Mouse (Mus musculus): ENCODE results near the gene Ap1g2. TPM values are rescaled to one million over a fixed set of nuclear protein-coding genes. Genes with fewer than 3 reads are reported as not detected.

Gene Ap1g2
- polyA plus RNA-seq, 1 experiment from 2014 or later, result 18.5 TPM

DNA sequence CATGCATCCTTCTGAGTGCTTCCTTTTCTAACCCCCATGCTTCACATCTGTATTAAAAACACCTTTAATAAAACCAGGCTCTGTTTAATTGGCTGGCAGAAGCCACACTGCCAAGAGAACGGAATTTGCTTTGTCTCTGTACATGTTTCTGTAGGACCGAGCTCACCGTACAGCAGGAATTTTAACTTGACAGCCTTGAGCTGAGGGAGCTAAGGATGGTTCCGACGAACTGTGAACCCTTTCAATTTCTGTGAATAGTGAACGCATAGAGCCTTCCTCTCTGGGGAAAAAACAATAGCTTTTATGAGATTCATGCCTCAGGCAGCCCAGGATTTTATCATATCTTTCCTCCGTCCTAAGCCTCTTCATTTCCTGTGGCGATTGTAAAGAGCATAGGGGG, 16.0 kb upstream of the Ap1g2 start:
- Histone ChIP-seq H3K4me1 (peaks cover 11% of the 10 kb centered on the region), H3K36me3 (replicated peaks) (no peaks in the 10 kb centered on the region), H3K4me3 (peak overlapping the region; percentile 19; the same call in 1 of the 2 replicates), H3K27ac (no peak overlapping the region), H3K9me3 (no peaks in the 10 kb centered on the region), H3K27me3 (ENCODE audit: poor library complexity, severe bottlenecking) (peaks cover 17% of the 10 kb centered on the region)
- 67% methylated on average over 8 of the region's 8 CpGs for WGBS
- DNase-seq (ENCODE audit: extremely low spot score, low spot score), result no peak

DNA sequence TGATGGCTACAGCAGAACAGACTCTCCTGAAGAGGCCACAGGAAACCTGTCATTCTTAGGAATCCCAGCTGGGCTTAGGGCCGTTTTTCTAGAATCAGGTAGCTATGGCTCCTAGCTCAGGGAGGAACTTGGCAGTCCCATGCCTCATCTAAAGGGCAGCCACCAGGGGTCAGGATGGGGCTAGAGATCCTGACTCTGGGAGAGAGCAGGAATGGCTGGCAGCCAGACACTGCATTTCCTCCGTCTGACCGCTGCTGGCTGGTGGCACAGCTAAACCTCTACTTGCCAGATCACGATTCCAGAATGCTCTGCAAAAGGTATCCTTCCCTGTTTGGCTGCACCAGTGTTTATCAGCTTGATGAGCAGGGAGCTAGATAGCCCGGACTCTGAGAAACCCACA, 15.6 kb upstream of the Ap1g2 start:
- peak; percentile 75 for DNase-seq (ENCODE audit: extremely low spot score, low spot score)
- 16% methylated on average over 5 of the region's 5 CpGs for WGBS
- Histone ChIP-seq H3K27ac (no peak overlapping the region), H3K9me3 (no peaks in the 10 kb centered on the region), H3K4me3 (peak overlapping the region; percentile 19; the same call in 1 of the 2 replicates), H3K36me3 (replicated peaks) (no peaks in the 10 kb centered on the region), H3K27me3 (ENCODE audit: poor library complexity, severe bottlenecking) (peaks cover 21% of the 10 kb centered on the region), H3K4me1 (peaks cover 13% of the 10 kb centered on the region)

DNA sequence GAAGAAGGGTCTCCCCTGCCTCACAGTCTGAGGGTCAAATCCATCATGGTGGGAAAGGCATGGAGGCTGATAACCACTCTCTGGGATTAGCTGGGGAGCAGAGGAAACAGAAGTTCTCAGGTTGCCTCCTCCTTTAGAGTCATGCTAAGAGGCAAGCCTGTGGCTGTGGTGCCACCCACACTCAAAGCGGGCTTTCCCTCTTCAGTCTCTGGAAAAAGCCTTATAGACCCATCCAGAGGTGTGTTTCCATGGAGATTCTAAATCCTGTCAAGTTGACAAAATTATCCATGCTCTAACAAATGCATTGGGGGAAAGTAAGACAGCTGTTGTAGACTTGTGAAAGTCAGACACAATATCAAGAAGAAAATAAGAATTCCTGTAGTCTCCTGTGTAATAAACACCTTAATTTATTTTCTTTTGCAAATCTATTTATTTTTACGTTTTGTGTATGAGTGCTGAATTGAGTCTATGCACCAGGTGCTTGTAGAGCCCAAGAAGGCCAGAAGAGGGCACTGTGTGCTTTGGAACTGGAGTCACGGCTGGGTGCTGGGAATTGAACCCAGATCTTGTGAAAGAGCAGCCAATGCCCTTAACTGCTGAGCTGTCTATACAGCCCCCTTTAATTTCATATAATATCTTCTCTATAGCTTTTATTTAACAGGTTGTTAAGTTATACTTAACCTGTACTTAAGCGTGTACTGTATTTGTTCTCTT, 13.2 kb upstream of the Ap1g2 start:
- Histone ChIP-seq H3K27me3 (ENCODE audit: poor library complexity, severe bottlenecking) (peaks cover 45% of the 10 kb centered on the region), H3K4me3 (no peak overlapping the region), H3K4me1 (peaks cover 36% of the 10 kb centered on the region), H3K27ac (no peak overlapping the region), H3K9me3 (no peaks in the 10 kb centered on the region), H3K36me3 (replicated peaks) (no peaks in the 10 kb centered on the region)
- no peak for DNase-seq (ENCODE audit: extremely low spot score, low spot score)
- 71% methylated on average over 4 of the region's 4 CpGs for WGBS

DNA sequence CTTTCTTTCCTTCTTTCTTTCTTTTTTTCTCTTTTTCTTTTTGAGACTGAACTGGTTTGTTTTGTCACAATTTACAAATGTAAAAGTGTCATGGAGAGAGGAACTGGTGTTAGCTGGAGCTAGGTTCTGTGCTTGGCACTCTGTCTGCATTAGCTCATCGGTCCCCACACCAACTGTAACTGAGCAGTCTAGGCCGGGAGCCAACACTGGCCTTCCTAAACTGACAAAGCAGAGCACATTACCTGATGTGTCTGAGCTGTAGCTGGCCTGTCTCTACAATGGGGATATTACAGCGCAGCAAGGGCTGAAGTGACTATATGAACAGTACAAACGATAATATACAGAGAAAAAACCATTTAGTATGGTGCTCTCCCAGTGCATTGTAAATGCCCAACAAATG, 12.5 kb upstream of the Ap1g2 start:
- no peak for DNase-seq (ENCODE audit: extremely low spot score, low spot score)
- 85% methylated on average over 4 of the region's 4 CpGs for WGBS
- no peaks in the 10 kb centered on the region for H3K36me3 ChIP-seq (replicated peaks)
- H3K4me3 ChIP-seq, result no peak overlapping the region
- H3K27ac ChIP-seq, result no peak overlapping the region
- H3K4me1 ChIP-seq, result peaks cover 44% of the 10 kb centered on the region
- H3K27me3 ChIP-seq (ENCODE audit: poor library complexity, severe bottlenecking), result peaks cover 52% of the 10 kb centered on the region
- no peaks in the 10 kb centered on the region for H3K9me3 ChIP-seq

DNA sequence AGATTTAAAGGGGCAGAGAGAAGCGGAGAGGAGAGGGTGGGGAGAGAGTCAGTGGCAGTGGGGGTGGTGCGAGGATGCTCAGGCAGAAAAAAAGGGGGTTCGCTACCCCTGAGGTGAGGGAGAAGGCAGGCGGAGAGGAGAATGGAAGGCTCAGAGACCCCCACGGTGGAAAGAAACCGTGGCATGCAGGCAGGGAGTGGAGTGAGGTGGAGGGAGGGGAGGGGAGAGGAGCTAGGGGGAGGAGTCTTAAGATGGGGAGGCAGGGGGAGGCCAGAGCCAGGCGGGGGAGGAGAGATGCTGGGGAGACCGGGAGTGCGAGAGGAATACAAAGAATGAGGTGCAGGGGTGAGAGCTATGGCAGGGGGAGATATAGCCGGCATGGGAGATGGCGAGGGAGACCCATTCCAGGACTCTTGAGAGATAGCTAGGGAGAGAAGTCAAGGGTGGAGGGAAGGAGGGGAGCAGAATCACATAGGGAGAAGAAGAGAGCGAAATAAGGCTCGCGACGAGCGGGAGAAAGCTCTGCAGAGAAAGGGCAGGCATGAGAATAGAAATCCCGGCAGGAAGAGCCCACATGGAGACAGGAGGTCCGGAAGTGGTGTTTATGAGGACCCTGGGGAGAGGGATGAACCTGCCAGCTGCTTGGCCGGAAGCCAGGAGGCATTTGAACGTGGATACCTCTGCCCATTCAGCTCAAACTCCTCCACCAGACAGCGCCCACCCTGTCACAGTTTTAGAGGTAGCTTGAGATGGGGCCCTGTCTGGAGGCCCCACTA, 10.2 kb upstream of the Ap1g2 start, which contains the start of gene Jph4:
Gene Jph4, minus strand, starts transcription at position 511 of the 776 bp plus-strand sequence.
- peak within 1 kb of the TSS; percentile 76 for H3K4me3 ChIP-seq
- H3K36me3 ChIP-seq (replicated peaks), result no peaks in the 10 kb centered on the region
- H3K27ac ChIP-seq, result peak within 1 kb of the TSS; percentile 84
- H3K27me3 ChIP-seq (ENCODE audit: poor library complexity, severe bottlenecking), result peaks cover 70% of the 10 kb centered on the region
- DNase-seq (ENCODE audit: extremely low spot score, low spot score), result no peak
- WGBS, result 4% methylated on average over 21 of the region's 21 CpGs
- H3K9me3 ChIP-seq, result no peaks in the 10 kb centered on the region
- H3K4me1 ChIP-seq, result peaks cover 38% of the 10 kb centered on the region

DNA sequence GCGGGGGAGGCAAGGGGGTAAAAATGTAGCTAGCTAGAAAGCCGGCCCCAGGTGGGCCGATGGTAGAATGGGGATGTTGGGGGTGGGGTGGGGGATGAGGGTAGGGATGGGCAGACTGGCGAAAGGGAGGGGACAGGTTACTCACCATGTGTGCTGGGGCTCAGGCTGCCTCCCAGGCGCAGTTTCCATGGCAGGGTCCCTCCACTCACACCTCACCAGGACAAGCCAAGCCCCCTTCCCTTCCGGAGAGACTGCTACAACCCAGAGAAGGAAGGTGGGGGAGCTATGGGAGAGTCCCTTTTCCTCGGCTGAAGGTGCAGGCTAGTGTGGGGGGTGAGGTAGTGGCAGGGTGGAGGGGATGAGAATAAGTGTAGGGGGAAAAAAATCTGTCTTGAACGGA, 9.5 kb upstream of the Ap1g2 start:
- H3K27me3 ChIP-seq (ENCODE audit: poor library complexity, severe bottlenecking), result peaks cover 78% of the 10 kb centered on the region
- under 1% methylated on average over 8 of the region's 8 CpGs for WGBS
- no peak for DNase-seq (ENCODE audit: extremely low spot score, low spot score)

DNA sequence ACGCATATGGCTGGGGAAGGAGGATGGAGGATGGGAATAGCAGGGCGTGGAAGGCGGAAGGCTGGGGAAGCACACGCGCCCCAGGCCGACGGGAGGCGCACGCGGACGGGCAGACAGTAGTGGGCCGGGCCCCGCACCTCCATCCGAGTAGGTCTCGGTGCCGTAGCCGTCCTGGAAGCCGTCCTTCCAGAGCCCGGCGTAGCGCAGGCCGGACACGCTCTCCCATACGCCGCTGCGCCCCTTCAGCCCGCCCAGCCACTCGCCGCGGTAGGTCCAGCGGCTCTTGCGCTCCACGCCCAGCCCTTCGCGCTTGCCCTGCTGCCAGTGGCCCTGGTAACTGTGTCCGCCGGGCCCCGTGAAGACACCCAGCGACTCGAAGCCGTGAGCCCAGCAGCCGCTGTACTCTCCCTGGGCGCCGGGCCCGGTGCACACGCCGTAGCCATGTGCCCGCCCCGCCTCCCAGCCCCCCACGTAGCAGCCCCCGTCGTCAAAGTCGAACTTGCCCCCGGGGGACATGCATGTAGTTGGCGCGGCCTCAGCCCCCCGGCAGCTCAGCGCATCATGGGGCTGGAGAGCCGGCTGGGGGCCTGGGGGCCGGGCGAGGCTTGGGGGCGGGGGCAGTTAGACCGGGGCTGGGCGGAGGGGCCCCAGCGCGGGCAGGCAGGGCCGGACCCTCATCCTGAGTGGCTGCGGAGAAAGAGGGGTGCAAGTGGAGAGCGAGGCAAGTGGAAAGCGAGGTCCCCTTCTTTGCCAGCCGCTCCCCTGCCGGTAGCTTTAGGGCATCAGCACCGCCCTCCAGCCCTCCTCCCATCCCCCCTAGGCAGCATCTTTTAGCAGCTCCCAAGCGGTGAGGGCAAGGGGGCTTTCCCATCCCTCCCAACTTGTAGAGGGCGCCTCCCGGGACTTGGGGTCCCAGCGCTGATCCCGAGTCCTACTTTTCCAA, 8.6 kb upstream of the Ap1g2 start:
- Histone ChIP-seq H3K4me3 (peak overlapping the region; percentile 76), H3K9me3 (no peaks in the 10 kb centered on the region), H3K4me1 (peaks cover 43% of the 10 kb centered on the region), H3K27me3 (ENCODE audit: poor library complexity, severe bottlenecking) (peaks cover 86% of the 10 kb centered on the region), H3K27ac (peak overlapping the region; percentile 84), H3K36me3 (replicated peaks) (no peaks in the 10 kb centered on the region)
- WGBS, result under 1% methylated on average over 78 of the region's 78 CpGs
- DNase-seq (ENCODE audit: extremely low spot score, low spot score), result no peak

More for the DNA sequence above, 9.5 kb upstream of the Ap1g2 start:
- no peaks in the 10 kb centered on the region for H3K36me3 ChIP-seq (replicated peaks)
- peaks cover 38% of the 10 kb centered on the region for H3K4me1 ChIP-seq
- peak overlapping the region; percentile 84 for H3K27ac ChIP-seq
- H3K9me3 ChIP-seq, result no peaks in the 10 kb centered on the region
- peak overlapping the region; percentile 76 for H3K4me3 ChIP-seq

DNA sequence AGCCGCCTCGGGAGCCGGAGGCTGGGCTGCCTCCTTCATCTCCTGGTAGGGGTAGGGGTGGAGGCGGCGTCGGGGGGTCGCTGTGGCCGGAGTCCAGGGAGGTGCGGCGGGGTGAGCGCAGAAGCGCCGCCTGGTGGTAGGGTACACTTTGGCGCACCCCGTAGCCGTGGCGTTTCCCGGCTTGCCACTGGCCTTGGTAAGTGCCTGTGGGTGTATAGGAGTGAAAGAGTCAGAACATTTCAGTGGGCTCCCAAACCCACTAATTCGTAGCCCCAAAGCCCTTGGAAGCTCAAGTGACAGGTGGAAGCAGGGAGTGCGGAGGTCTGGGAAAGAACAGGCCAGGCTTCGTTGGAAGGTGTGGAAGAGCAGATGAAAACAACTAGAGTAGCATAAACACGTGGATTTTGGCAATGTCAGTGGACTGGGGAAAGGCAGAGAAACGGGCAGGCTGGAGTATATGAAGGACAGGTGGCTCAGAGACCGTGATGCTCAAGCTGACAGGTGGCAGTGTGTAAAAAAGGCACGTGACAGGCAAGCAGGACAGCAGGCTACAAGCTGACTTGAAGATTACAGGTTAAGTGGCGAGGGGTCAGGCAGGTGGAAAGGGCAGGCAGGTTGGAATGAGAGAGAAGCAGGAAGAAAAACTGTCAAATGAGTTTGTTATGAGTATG, 7.7 kb upstream of the Ap1g2 start:
- Histone ChIP-seq H3K4me1 (peaks cover 52% of the 10 kb centered on the region), H3K27ac (no peak overlapping the region), H3K9me3 (no peaks in the 10 kb centered on the region), H3K4me3 (peak overlapping the region; percentile 76), H3K36me3 (replicated peaks) (no peaks in the 10 kb centered on the region), H3K27me3 (ENCODE audit: poor library complexity, severe bottlenecking) (peaks cover 95% of the 10 kb centered on the region)
- 12% methylated on average over 26 of the region's 26 CpGs for WGBS
- no peak for DNase-seq (ENCODE audit: extremely low spot score, low spot score)

DNA sequence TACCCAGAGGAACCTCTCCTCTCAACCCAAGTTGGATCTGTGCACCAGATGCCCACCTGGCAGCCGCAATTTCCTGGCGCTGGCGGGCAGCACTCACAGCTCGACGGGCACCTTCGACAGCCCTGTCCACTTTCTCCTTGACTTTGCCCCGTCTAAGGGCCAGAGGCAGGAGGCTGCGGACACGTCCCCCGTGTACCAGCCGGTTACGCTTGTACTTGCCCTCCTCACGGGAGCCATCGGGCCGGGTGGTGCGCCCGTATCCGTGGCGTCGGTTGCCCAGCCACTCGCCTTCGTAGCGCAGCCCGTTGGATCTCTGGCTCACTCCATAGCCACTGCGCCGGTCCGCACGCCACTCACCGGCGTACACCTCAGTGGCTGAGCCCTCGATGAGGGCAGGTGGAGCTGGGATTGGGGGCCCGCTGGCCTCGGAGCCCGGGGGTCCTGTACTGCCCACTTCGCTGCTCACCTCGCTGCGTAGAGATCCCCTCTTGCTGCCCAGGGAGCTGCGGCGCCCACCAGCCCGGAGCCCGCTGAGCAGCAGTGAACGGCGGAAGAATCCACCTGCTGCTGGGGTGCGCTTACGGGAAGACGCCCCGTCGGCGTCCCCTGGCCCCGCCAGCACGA, 7.1 kb upstream of the Ap1g2 start:
- no peak for DNase-seq (ENCODE audit: extremely low spot score, low spot score)
- Histone ChIP-seq H3K4me3 (peak overlapping the region; percentile 76; the same call in 1 of the 2 replicates), H3K27me3 (ENCODE audit: poor library complexity, severe bottlenecking) (peaks cover 100% of the 10 kb centered on the region), H3K9me3 (no peaks in the 10 kb centered on the region), H3K4me1 (peaks cover 58% of the 10 kb centered on the region), H3K36me3 (replicated peaks) (no peaks in the 10 kb centered on the region), H3K27ac (no peak overlapping the region)
- WGBS, result 73% methylated on average over 51 of the region's 51 CpGs

DNA sequence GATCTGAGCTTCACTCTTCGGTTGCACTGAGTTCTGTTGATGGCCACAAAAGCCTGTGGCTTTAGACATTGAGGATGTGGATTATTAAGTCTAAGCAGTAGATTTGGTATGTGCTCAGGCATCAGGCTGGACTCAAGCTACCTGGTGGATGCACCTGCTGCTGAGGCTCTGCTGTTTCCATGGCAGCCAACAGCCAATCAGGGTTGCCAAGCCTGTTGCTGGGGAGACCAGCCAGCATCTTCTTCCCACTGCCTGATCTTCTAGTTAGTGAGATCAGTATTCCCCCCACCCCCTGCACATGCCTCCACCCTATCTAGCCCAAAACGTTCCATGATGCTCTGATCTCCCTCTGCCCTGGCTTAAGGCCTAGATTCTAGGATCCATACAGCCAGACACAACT, 5.3 kb upstream of the Ap1g2 start:
- H3K27me3 ChIP-seq (ENCODE audit: poor library complexity, severe bottlenecking), result peaks cover 98% of the 10 kb centered on the region
- no peak for DNase-seq (ENCODE audit: extremely low spot score, low spot score)
- H3K27ac ChIP-seq, result no peak overlapping the region
- H3K4me3 ChIP-seq, result no peak overlapping the region
- no peaks in the 10 kb centered on the region for H3K9me3 ChIP-seq
- peaks cover 72% of the 10 kb centered on the region for H3K4me1 ChIP-seq
- H3K36me3 ChIP-seq (replicated peaks), result no peaks in the 10 kb centered on the region
- WGBS, result 85% methylated on average over 2 of the region's 2 CpGs

DNA sequence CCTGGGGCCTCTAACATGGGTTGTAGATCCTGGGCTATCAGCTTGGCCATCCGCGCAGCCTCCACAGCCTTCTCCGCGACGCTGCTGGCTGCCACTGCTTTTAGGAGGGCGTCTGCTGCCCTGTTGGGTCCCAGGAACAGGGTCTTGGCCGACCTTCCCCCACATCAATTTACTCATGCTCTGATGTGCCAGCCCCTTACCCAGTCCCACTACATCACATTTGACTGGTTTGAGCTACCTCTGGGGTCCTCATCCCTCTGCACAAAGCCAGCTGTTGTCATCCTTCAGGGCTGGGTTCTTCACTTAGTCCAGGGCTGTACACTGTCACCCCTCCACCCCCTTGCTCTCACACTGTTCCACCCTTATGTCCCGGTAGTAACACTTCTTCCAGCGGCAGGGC, 3.7 kb upstream of the Ap1g2 start:
- peak overlapping the region; percentile 65; the same call in 1 of the 2 replicates for H3K27ac ChIP-seq
- no peak for DNase-seq (ENCODE audit: extremely low spot score, low spot score)
- H3K4me1 ChIP-seq, result peaks cover 72% of the 10 kb centered on the region
- peak overlapping the region; percentile 30; the same call in 1 of the 2 replicates for H3K4me3 ChIP-seq
- H3K36me3 ChIP-seq (replicated peaks), result no peaks in the 10 kb centered on the region
- peaks cover 82% of the 10 kb centered on the region for H3K27me3 ChIP-seq (ENCODE audit: poor library complexity, severe bottlenecking)
- WGBS, result 44% methylated on average over 9 of the region's 9 CpGs
- no peaks in the 10 kb centered on the region for H3K9me3 ChIP-seq

Data from forebrain, embryonic 10.5 days (tissue).